Mouse (Mus musculus) brain, embryonic 14.5 days (tissue): ENCODE measurements around the gene Pgm5. TPM values are rescaled to one million over a fixed set of nuclear protein-coding genes. Genes with fewer than 3 reads are reported as not detected.

Experiments
- DNase-seq: peaks from one replicate; pipeline ENCODE4 v3.0.0-alpha.2; 2011; ENCODE audit warnings: low read depth
- CTCF ChIP-seq: fragments of 200-500 bp; IDR thresholded peaks from 2 replicates; pipeline ENCODE4 v1.5.1; 2012; ENCODE audit warnings: inconsistent platforms, mild to moderate bottlenecking, moderate library complexity, borderline replicate concordance; ENCODE audit not compliant: insufficient read depth, insufficient read length; ENCODE audit errors: extremely low read depth
- POLR2A ChIP-seq: fragments of 200-500 bp; IDR thresholded peaks from 2 replicates; pipeline ENCODE4 v1.6.1; 2012; ENCODE audit warnings: mild to moderate bottlenecking, inconsistent platforms, borderline replicate concordance; ENCODE audit not compliant: poor library complexity, insufficient read depth, insufficient read length, severe bottlenecking; ENCODE audit errors: extremely low read depth
- polyA plus RNA-seq: library from polyadenylated mRNA; depleted of rRNA; stranded (reverse); fragments of >200 nt; gene quantifications from 2 replicates; pipeline ENCODE4 v1.2.3, GENCODE M21; 2012

Pgm5 gene
- polyA plus RNA-seq, 1 experiment, result 6.7 TPM

- no peak for DNase-seq
- TF ChIP-seq CTCF, result no peak
These were observed 75.8 kb downstream of the Pgm5 start for GRCm38 (mm10) chr19:24785898-24786297.

- peak; percentile 28 for DNase-seq
- no peak for TF ChIP-seq CTCF
- no peak for TF ChIP-seq POLR2A
These were observed 76.5 kb downstream of the Pgm5 start for GRCm38 (mm10) chr19:24785056-24785675.

GRCm38 (mm10) chr19:24783736-24784135, 77.9 kb downstream of the Pgm5 start:
- peak; percentile 61 for DNase-seq
- TF ChIP-seq POLR2A, result no peak

GRCm38 (mm10) chr19:24779996-24780395, 81.7 kb downstream of the Pgm5 start:
- DNase-seq, result peak; percentile 72
- TF ChIP-seq CTCF, result no peak
- TF ChIP-seq POLR2A, result no peak

GRCm38 (mm10) chr19:24770345-24770744, 91.3 kb downstream of the Pgm5 start:
- DNase-seq, result no peak
- TF ChIP-seq POLR2A (no peak), CTCF (no peak)

- no peak for DNase-seq
- TF ChIP-seq CTCF, result no peak
These were observed 94.3 kb downstream of the Pgm5 start for GRCm38 (mm10) chr19:24767401-24767800.

GRCm38 (mm10) chr19:24762473-24763149, 99.0 kb downstream of the Pgm5 start:
- no peak for TF ChIP-seq POLR2A
- no peak for TF ChIP-seq CTCF
- no peak for DNase-seq

- no peak for TF ChIP-seq POLR2A
- no peak for TF ChIP-seq CTCF
These were observed 105.0 kb downstream of the Pgm5 start for GRCm38 (mm10) chr19:24756627-24757026.

GRCm38 (mm10) chr19:24754440-24754785, 107.2 kb downstream of the Pgm5 start:
- no peak for TF ChIP-seq CTCF
- DNase-seq, result no peak

More at GRCm38 (mm10) chr19:24756627-24757026, 105.0 kb downstream of the Pgm5 start:
- DNase-seq, result no peak

- TF ChIP-seq CTCF (no peak), POLR2A (no peak)
- peak; percentile 69 for DNase-seq
These were observed 107.8 kb downstream of the Pgm5 start for GRCm38 (mm10) chr19:24753617-24754439.

GRCm38 (mm10) chr19:24752873-24753538, 108.6 kb downstream of the Pgm5 start:
- TF ChIP-seq CTCF (no peak), POLR2A (no peak)
- no peak for DNase-seq
